Mouse (Mus musculus) forebrain, embryonic 16.5 days (tissue): ENCODE data around the gene Fosb. TPM values are rescaled to one million over a fixed set of nuclear protein-coding genes. Genes with fewer than 3 reads are reported as not detected.

Experiments used
- ATAC-seq: fragments of 200-750 bp; cut with Nextera tagmentation; 2 replicates; pipeline ENCODE4 v1.8.0; 2017; ENCODE audit warnings: mild to moderate bottlenecking, moderate library complexity
- H3K27ac ChIP-seq: fragments of 300-500 bp; sonication (generic); 2 replicates; pipeline ENCODE4 v1.5.1; 2014; ENCODE audit warnings: low read length, control low read depth
- H3K27me3 ChIP-seq: fragments of 300-500 bp; sonication (generic); replicated peaks from 2 replicates; pipeline ENCODE4 v1.6.1; 2014; ENCODE audit warnings: low read length; ENCODE audit not compliant: control insufficient read depth, insufficient read depth
- H3K36me3 ChIP-seq: fragments of 300-500 bp; sonication (generic); 2 replicates; pipeline ENCODE4 v1.6.1; 2014; ENCODE audit not compliant: control insufficient read depth, insufficient read depth
- H3K4me1 ChIP-seq: fragments of 300-500 bp; sonication (generic); replicated peaks from 2 replicates; pipeline ENCODE4 v1.6.1; 2014; ENCODE audit warnings: low read length; ENCODE audit not compliant: control insufficient read depth, insufficient read depth
- H3K4me2 ChIP-seq: fragments of 300-500 bp; sonication (generic); 2 replicates; pipeline ENCODE4 v1.6.1; 2014; ENCODE audit warnings: mild to moderate bottlenecking, low read length, control low read depth
- H3K4me3 ChIP-seq: fragments of 300-500 bp; sonication (generic); replicated peaks from 2 replicates; pipeline ENCODE4 v1.5.1; 2014; ENCODE audit warnings: mild to moderate bottlenecking, low read length, control low read depth
- H3K9ac ChIP-seq: fragments of 300-500 bp; sonication (generic); replicated peaks from 2 replicates; pipeline ENCODE4 v1.6.1; 2014; ENCODE audit warnings: low read depth, low read length, control low read depth
- H3K9me3 ChIP-seq: fragments of 300-500 bp; sonication (generic); 2 replicates; pipeline ENCODE4 v1.6.1; 2016; ENCODE audit warnings: low read length; ENCODE audit not compliant: control insufficient read depth
- WGBS: fragments of 180-500 bp; shearing (Covaris S2); extraction: QIAGEN DNeasy Blood & Tissue Kit; methylation state at CpG from one replicate; pipeline ENCODE4 v1.1.7; 2014; 5-methylcytosine and 5-hydroxymethylcytosine counted together
- polyA plus RNA-seq: library from polyadenylated mRNA; unstranded; fragments of >200 nt; fragmentation: Nextera tagmentation; extraction: Ambion mirVana; gene quantifications from 2 replicates; pipeline ENCODE4 v1.2.1, GENCODE M21; 2015

The Fosb gene
- polyA plus RNA-seq, 1 experiment from 2014 or later, result 0.05 TPM

- peak overlapping the region; percentile 59 for H3K4me3 ChIP-seq
- H3K4me2 ChIP-seq, result peak overlapping the region; percentile 81
- peak overlapping the region; percentile 89 for H3K27ac ChIP-seq
- ATAC-seq, result peak; percentile 94
- no peaks in the 10 kb centered on the region for H3K9me3 ChIP-seq
- H3K4me1 ChIP-seq, result peaks cover 29% of the 10 kb centered on the region
- peaks cover 6% of the 10 kb centered on the region; the same call in 1 of the 2 replicates for H3K36me3 ChIP-seq
- under 1% methylated on average over 31 of the region's 31 CpGs for WGBS
- H3K9ac ChIP-seq, result peak overlapping the region; percentile 69
- H3K27me3 ChIP-seq, result no peaks in the 10 kb centered on the region; the same call in 1 of the 2 replicates
Observed at GRCm38 (mm10) chr7:19344938-19345471, 35.2 kb upstream of the Fosb start.

- WGBS, result 21% methylated on average over 12 of the region's 12 CpGs
- H3K9me3 ChIP-seq, result no peaks in the 10 kb centered on the region
- no peaks in the 10 kb centered on the region; the same call in 1 of the 2 replicates for H3K27me3 ChIP-seq
- peaks cover 6% of the 10 kb centered on the region; the same call in 1 of the 2 replicates for H3K36me3 ChIP-seq
- peaks cover 29% of the 10 kb centered on the region for H3K4me1 ChIP-seq
- H3K27ac ChIP-seq, result peak within 1 kb of the TSS; percentile 89
- no peak; the same call in 1 of the 2 replicates for ATAC-seq
- H3K4me3 ChIP-seq, result peak within 1 kb of the TSS; percentile 59
- peak within 1 kb of the TSS; percentile 69 for H3K9ac ChIP-seq
- H3K4me2 ChIP-seq, result peak within 1 kb of the TSS; percentile 81
Observed at GRCm38 (mm10) chr7:19344237-19344847, 34.5 kb upstream of the Fosb start, which contains the start of gene Ercc1. Gene Ercc1 (plus strand): TSS chr7:19344778.

GRCm38 (mm10) chr7:19343210-19343808 is 33.5 kb upstream of the Fosb start:
- no peak for ATAC-seq
- WGBS, result 2% methylated on average over 11 of the region's 11 CpGs
- Histone ChIP-seq H3K9ac (no peak overlapping the region), H3K27me3 (no peaks in the 10 kb centered on the region; the same call in 1 of the 2 replicates), H3K9me3 (no peaks in the 10 kb centered on the region), H3K4me1 (peaks cover 29% of the 10 kb centered on the region), H3K36me3 (no peaks in the 10 kb centered on the region), H3K4me3 (no peak overlapping the region), H3K27ac (no peak overlapping the region), H3K4me2 (no peak overlapping the region)

GRCm38 (mm10) chr7:19342481-19343027 is 32.7 kb upstream of the Fosb start:
- WGBS, result under 1% methylated on average over 27 of the region's 27 CpGs
- no peaks in the 10 kb centered on the region for H3K36me3 ChIP-seq
- peak overlapping the region; percentile 57 for H3K9ac ChIP-seq
- H3K27me3 ChIP-seq, result no peaks in the 10 kb centered on the region; the same call in 1 of the 2 replicates
- H3K4me3 ChIP-seq, result peak overlapping the region; percentile 53
- peak overlapping the region; percentile 98 for H3K4me2 ChIP-seq
- peaks cover 29% of the 10 kb centered on the region for H3K4me1 ChIP-seq
- ATAC-seq, result peak; percentile 11; the same call in 1 of the 2 replicates
- H3K9me3 ChIP-seq, result no peaks in the 10 kb centered on the region
- no peak overlapping the region for H3K27ac ChIP-seq

GRCm38 (mm10) chr7:19341761-19342409 is 32.0 kb upstream of the Fosb start:
- H3K4me3 ChIP-seq, result peak overlapping the region; percentile 53
- under 1% methylated on average over 41 of the region's 41 CpGs for WGBS
- H3K4me1 ChIP-seq, result peaks cover 29% of the 10 kb centered on the region
- H3K36me3 ChIP-seq, result no peaks in the 10 kb centered on the region
- H3K4me2 ChIP-seq, result peak overlapping the region; percentile 98
- no peaks in the 10 kb centered on the region; the same call in 1 of the 2 replicates for H3K27me3 ChIP-seq
- ATAC-seq, result no peak
- no peak overlapping the region for H3K27ac ChIP-seq
- H3K9me3 ChIP-seq, result no peaks in the 10 kb centered on the region
- H3K9ac ChIP-seq, result peak overlapping the region; percentile 57

GRCm38 (mm10) chr7:19341250-19341649 is 31.4 kb upstream of the Fosb start:
- no peaks in the 10 kb centered on the region for H3K36me3 ChIP-seq
- no peak for ATAC-seq
- peak overlapping the region; percentile 98; the same call in 1 of the 2 replicates for H3K4me2 ChIP-seq
- no peaks in the 10 kb centered on the region; the same call in 1 of the 2 replicates for H3K27me3 ChIP-seq
- WGBS, result 29% methylated on average over 10 of the region's 10 CpGs
- H3K9me3 ChIP-seq, result no peaks in the 10 kb centered on the region
- H3K27ac ChIP-seq, result no peak overlapping the region
- H3K4me3 ChIP-seq, result no peak overlapping the region
- H3K4me1 ChIP-seq, result peaks cover 29% of the 10 kb centered on the region
- no peak overlapping the region for H3K9ac ChIP-seq

GRCm38 (mm10) chr7:19338596-19338995 is 28.7 kb upstream of the Fosb start:
- WGBS, result 74% methylated on average over 7 of the region's 7 CpGs
- no peak overlapping the region for H3K27ac ChIP-seq
- H3K4me1 ChIP-seq, result peaks cover 14% of the 10 kb centered on the region
- H3K36me3 ChIP-seq, result no peaks in the 10 kb centered on the region
- no peak overlapping the region for H3K4me3 ChIP-seq
- H3K4me2 ChIP-seq, result no peak overlapping the region
- H3K27me3 ChIP-seq, result no peaks in the 10 kb centered on the region; the same call in 1 of the 2 replicates
- ATAC-seq, result no peak
- H3K9ac ChIP-seq, result no peak overlapping the region
- H3K9me3 ChIP-seq, result no peaks in the 10 kb centered on the region

GRCm38 (mm10) chr7:19338060-19338459 is 28.2 kb upstream of the Fosb start:
- no peak for ATAC-seq
- peaks cover 15% of the 10 kb centered on the region for H3K4me1 ChIP-seq
- H3K9ac ChIP-seq, result no peak overlapping the region
- no peaks in the 10 kb centered on the region; the same call in 1 of the 2 replicates for H3K27me3 ChIP-seq
- H3K36me3 ChIP-seq, result no peaks in the 10 kb centered on the region
- 68% methylated on average over 2 of the region's 2 CpGs for WGBS
- H3K27ac ChIP-seq, result no peak overlapping the region
- no peak overlapping the region for H3K4me3 ChIP-seq
- no peaks in the 10 kb centered on the region for H3K9me3 ChIP-seq
- H3K4me2 ChIP-seq, result no peak overlapping the region

GRCm38 (mm10) chr7:19337122-19337521 is 27.3 kb upstream of the Fosb start:
- Histone ChIP-seq H3K27me3 (no peaks in the 10 kb centered on the region; the same call in 1 of the 2 replicates), H3K9ac (no peak overlapping the region), H3K4me2 (no peak overlapping the region), H3K4me1 (peaks cover 16% of the 10 kb centered on the region), H3K9me3 (no peaks in the 10 kb centered on the region), H3K27ac (no peak overlapping the region), H3K36me3 (no peaks in the 10 kb centered on the region), H3K4me3 (no peak overlapping the region)
- WGBS, result 72% methylated on average over 10 of the region's 10 CpGs
- no peak for ATAC-seq
